Mouse (Mus musculus) cerebellum, adult 2 months (tissue): ENCODE data around the gene Gpr83.

ENCODE experiments used
- CTCF ChIP-seq: fragments of 200-500 bp; IDR thresholded peaks from 2 replicates; pipeline ENCODE4 v1.5.1; 2011; ENCODE audit warnings: low read depth, mild to moderate bottlenecking, control low read depth, low read length, moderate library complexity, borderline replicate concordance; ENCODE audit not compliant: insufficient read depth
- POLR2A ChIP-seq: fragments of 200-500 bp; IDR thresholded peaks from 2 replicates; pipeline ENCODE4 v1.6.1; 2011; ENCODE audit warnings: low read length, control low read depth, borderline replicate concordance; ENCODE audit not compliant: insufficient read depth

DNA sequence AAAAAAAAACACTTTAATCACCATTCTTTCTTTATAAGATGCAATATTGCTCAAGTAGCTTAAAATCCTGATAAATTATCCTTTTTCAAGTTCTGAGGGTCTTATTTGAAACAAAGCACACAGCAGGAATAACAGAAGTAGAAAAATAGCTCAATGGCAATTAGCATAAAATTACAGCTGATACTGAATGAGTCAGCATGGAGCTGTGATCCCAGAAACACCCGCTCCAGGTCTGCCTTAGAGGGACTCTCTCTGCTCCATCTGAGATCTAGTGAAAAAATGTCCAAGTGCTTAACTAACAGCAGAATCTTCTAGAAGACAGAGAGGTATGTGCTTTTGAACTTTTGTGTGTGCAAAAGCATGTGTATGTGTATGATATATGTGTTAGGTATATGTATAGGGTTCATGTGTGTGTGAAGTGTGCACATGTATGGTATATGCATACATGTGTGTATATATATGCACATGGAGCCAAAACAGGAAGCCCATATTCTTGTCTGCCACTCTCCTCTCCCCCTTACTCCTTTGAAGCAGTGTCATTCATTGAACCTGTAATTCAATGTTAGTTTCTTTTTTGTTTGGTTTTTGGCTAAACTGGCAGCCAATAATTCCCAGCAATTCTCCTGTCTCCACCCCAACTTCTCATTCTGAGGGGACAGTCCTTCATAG is 11.6 kb upstream of the Gpr83 start:
- TF ChIP-seq CTCF: no peak
- TF ChIP-seq POLR2A: no peak
